Mouse (Mus musculus): ENCODE results near the gene Adam15. TPM values are rescaled to one million over a fixed set of nuclear protein-coding genes. Genes with fewer than 3 reads are reported as not detected.
A peak's percentile ranks its signal among the peaks of the same experiment; 100 is the strongest.

The Adam15 gene
- 10 to 100 TPM; 45.9 to 79.9 TPM for total RNA-seq (2021)
- long read RNA-seq, experiment 1, transcript Adam15-202 (21 exons, 2,799 nt), result major isoform, 14 of 45 reads
- long read RNA-seq, experiment 1, partial matches to known transcripts, result 10 of 45 reads
- long read RNA-seq, experiment 1, other reads (novel, unspliced or antisense), result 20 of 45 reads
- long read RNA-seq, experiment 2, transcript Adam15-202 (21 exons, 2,799 nt), result major isoform, 11 of 36 reads
- long read RNA-seq, experiment 2, partial matches to known transcripts, result 2 of 36 reads
- long read RNA-seq, experiment 2, other reads (novel, unspliced or antisense), result 20 of 36 reads

- peak; percentile 93 to 95 for DNase-seq
Measured at GRCm38 (mm10) chr3:89349869-89350501, at the start of gene Adam15. TSS of gene Adam15 (minus strand) at chr3:89349996.

- no peak for DNase-seq
Measured at GRCm38 (mm10) chr3:89396654-89397005, 46.8 kb upstream of the Adam15 start.

- DNase-seq, result peak; percentile 75 to 80
Measured at GRCm38 (mm10) chr3:89395806-89396653, 46.2 kb upstream of the Adam15 start.

- DNase-seq, result peak in 1 of 2 experiments; percentile 53
Measured at GRCm38 (mm10) chr3:89395419-89395805, 45.6 kb upstream of the Adam15 start.

DNA sequence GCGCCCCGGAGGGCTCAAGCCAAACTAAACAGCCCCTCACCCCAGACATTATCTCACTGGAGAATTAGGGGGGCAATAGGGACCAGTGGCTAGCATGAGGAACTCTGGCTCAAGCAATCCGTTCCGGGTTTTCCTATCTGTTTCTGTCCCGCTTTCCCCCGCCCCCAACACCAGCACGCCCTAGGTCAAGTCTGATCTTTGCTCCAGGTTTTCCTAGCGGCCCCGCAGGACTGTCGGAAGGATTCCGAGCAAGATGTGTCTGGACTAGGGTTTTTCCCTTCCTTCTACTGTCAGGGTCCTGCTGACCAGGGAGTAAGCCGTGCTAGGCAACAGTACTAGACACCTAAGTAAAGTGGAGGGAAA is 45.1 kb upstream of the Adam15 start:
- DNase-seq, result peak; percentile 82 to 88

GRCm38 (mm10) chr3:89394006-89394893 is 44.5 kb upstream of the Adam15 start, which contains the start of gene Zbtb7b:
TSS of gene Zbtb7b (minus strand) at chr3:89394776.
- DNase-seq, result peak; percentile 90 to 94

GRCm38 (mm10) chr3:89393605-89394004 is 43.8 kb upstream of the Adam15 start:
- peak; percentile 100 for DNase-seq

DNA sequence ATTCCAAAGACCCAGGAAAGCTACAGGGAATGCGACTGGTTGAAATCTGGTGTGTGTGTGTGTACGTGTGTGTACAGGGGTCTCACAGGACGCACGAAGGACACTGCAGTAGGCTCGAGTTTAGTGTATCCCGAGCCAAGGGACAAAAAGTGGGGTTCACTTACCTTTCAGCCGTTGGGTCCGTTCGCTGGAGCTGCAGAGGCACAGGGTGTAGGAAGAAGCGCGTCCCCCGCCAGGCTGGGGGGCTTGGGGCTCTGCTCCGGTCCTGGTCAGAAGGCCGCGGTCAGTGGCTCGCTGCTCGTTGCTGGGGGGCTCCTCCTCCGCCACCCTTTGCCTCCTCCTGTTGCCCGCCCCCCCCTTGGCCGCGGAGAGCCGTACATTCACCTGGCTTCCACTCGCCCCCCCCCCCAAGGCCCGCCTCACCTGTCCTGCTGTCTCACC is 43.1 kb upstream of the Adam15 start:
- DNase-seq, result peak; percentile 45 to 67

DNA sequence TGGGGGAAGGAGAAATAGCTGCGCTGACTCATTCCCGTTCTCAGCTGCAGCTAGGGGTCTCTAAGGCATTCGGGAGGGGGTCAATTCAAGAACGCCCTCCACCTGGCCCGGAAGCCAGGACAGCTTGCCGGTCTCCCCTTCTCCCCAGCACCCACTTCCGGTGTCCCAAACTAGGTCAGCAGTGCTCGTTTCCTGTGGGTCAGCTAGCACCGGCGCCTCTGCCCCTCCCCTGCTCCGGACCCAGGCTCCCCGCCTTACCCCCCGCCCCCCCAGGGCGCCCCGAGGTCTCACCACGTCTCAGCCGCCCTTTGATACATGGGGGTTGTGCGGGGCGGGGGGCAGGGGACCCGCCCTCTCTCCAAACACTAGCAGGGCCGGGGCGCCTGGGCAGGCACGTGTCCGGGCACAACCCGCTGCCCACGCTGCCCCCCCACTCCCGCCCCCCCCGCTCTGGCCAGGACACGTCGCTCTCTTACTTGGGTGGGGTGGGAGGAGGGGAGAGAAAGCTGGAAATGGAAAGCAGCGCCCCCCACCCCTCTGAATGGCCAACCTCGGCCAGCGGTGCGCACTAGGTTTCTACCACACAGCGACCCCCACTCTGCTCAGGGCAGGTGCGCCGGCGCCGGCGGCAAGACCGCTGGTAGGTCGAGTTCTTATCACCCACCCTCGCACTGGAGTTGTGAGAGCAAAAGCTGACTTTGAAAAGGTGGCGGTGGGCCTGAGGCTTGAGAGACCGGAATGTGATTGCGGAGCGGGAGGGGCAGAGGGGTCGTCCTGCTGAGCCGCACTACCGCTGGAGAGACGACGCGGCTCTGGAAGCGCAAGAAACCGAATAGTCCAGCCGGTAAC is 42.1 kb upstream of the Adam15 start:
- peak; percentile 85 to 86 for DNase-seq

DNA sequence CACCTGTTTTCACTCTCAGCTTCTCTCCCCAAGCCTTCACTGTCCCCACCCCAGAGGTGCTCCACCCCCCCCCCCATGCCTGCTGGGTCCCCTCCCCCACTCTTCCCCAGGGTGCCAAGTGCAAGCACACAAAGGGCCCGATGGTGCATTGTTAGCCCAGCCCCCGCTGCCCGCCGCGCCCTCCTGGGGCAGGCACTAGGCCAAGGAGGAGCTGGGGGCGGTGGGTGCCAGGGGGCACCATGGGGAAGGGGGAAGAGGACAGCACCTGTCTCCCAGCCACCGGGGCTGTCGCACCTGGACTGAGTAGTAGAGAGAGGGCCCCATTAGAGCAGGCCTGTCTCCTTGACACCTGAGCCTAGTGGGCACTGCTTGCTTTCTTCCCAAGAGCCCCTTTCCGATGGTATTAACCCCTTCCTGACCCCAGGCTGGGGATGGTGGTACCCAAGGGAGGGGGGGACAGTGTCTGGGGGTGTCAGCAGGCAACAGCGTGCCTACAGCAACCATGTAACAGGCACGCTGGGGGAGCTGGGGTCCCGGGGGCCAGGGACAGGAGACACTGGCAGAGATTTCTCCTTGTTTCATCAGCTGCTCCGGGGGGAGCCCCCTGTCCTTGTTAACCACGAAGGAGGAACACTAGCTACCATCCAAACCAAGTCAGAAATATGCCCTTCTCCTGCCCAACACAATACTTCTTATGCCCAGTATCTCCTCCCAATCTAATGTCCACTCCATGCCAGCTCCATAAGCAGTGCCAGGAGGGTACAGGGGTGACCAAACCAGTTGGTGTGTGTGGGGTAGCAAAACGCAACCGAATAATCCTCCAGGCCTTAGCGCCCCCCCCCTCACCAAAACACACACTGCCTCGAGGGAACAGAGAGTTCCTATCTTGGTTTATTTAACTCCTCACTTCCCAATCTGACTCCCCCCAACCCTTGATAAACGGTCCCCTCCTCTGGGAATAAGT is 41.2 kb upstream of the Adam15 start:
- DNase-seq, result peak; percentile 47 to 60

DNA sequence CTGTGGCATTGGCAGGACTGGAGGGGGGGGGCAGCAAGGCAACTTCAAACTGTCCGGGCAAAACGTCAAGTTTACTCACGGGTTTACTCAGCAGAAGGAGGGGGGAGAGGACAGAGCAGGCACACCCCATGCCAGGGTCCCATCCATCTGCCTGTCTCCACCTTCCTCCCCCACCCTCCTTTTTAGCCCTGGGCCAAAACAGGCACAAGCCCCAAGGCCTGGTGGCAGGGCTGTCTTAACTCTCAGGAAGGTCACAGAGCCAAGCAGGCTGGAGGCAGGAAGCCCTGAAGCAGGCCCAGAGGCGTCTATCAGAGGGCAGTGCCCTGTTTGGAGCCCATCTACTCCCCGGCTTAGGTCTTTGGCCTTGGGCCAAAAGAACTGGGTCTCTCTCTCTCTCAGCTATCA is 40.3 kb upstream of the Adam15 start:
- DNase-seq, result peak; percentile 81 to 88

DNA sequence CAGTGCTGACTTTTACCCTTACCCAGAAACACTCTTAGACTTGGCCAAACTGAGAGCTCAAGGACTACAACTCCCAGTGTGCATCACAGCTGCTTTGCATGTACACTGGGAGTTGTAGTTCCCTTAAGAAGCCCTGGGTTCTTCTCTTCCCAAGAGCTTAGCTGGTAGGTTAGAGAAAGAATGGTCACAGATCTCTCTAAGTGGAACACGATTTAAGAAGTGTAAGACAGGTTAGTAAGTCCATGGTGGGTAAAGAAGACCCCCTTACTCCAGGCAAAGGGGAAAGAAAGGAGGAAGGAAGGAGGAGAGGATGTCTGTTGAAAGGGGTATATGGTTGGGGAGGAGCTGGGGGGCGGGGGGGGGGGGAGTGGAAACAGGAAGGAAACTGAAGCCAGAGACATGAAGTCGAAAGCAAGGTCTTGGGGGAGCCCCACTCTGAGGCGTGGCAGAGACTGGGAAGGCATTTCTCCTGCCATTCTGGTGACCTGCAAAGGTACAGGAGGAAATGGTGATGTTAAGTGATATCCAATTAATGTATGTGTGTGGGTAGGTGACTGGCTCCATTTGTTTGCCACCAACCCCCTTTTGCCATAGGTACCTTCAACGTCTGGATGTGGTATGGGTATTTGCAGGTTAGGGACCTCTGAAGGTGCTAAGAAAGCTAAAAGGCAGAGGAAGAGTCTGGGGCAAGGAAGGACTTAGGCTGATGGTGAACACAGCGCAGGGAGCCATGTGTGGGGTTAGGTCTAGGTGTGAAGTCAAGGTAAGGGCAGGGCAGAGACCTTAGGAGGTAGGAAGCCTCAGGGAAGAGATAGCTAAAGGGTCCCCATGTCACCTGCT is 39.3 kb upstream of the Adam15 start:
- DNase-seq, result no peak

DNA sequence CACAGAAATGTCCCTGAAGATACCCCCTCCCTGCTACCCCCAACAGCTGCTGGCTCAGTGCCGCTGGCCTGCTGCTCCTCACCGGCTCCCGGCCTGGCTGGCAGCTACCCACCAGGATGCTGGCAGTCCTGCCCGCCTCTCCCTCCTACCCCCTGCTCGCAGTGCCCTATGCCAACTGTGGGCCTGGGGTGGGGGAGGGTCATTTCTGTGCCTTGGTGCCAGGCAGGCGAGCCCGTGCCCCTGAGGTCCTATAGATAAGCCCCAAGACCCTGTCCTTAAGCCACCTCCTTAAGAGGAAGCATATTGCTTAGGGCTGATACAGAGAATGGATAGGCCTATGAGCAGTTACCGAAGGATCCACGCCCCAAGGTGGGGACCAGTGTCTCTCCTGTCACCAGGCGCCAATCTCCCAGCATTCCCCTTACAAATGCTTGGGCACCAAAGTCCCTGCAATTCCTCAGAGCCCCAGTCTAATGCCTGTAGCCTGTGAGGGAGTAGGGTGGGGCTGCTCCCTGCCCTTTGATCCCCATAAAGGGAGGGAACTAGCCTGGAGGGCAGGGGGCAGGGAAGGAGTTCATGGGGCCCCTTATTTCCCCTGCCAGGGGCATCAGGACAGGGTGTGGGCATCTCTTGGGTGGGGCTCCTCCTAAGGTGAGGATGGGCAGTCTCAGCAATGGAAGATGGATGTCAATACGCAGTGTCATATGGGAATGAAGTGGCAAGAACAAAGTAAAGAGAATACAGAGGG is 38.5 kb upstream of the Adam15 start:
- peak in 1 of 2 experiments; percentile 74 for DNase-seq

- DNase-seq, result peak in 1 of 2 experiments; percentile 61
Measured at GRCm38 (mm10) chr3:89387632-89388031, 37.8 kb upstream of the Adam15 start.

DNA sequence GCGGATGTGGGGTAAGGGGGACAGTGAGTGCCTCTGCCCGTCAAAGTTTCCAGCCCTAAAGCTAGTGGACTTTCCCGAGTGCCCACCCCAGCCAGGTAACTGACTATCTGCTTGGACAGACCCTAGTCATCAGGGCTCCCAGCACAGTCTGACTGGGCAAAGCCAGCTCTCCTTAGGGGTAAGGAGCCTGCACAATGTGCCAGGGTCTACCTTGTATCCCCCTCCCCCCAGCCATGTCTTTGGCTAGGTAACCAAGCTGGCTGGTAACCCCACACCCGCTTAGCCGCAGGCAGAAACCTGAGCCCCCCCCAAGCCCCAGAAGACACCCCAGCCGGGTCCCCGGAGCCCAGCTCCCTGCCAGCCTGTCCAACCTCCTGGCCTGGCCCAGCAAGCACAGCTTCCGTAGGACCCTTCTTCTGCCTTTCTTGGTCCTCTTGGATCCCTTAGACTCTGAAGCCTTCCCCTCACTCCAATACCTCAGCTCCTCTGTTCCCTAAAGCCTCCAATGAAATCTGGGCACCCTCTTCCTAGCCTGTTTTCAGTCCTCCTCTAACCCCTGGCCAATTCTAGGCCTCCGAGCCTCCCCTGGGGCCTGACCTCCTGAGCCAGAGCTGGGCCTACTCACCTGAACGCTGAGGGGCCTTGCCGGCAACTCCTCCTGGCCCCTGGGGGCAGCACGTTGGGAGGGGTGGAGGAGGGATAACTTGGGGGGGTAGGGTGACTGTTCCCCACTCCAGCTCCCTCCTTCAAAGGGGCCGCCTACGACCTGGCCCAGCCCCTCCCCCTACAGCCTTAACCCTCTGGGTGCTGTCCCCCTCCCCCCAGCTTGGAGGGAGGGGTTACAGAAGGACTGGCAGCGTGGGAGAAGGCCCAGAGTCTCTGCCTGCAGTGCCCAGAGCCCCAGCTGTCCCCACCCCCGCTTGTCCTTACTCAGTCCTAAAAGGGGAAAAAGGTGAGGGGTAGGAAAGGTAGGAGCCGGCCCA is 36.9 kb upstream of the Adam15 start:
- DNase-seq, result peak in 1 of 2 experiments; percentile 53

- no peak for DNase-seq
Measured at GRCm38 (mm10) chr3:89385451-89385850, 35.7 kb upstream of the Adam15 start.

All from adrenal gland, postnatal 36 days (tissue).